Mouse (Mus musculus) embryonic stem cell, embryonic (primary cell): Measurements from ENCODE around the gene Washc1.

ENCODE experiments used
- CTCF ChIA-PET, 4 experiments: fragments of 300-600 bp in 2 of 4; fragments of 350-600 bp in 2 of 4; sonication (Branson Sonifier 250); formaldehyde crosslinking; loops; one replicate each; lab custom pipeline; 2022; ENCODE audit warnings: inconsistent platforms in 2 of 4; lab: Charles Lee
- POLR2A ChIA-PET, 4 experiments: fragments of 300-600 bp in 2 of 4; fragments of 350-600 bp in 2 of 4; sonication (Branson Sonifier 250); formaldehyde crosslinking; loops; one replicate each; lab custom pipeline; 2022; ENCODE audit warnings: antibody characterized with exemption in 4 of 4, inconsistent platforms in 1 of 4; lab: Charles Lee

Washc1 gene

GRCm38 (mm10) chr17:66111402-66111959 is at the start of gene Washc1:
Gene Washc1 (plus strand): TSS chr17:66111545.
- POLR2A ChIA-PET, result interaction anchor here (0.5 to 5.7 kb wide), 29 partner anchors 8 to 375 kb away, joined by 3 to 24 read pairs (median 4); partner anchors contain the start of genes Ndufv2 (in 3 of the 4), Ddx11 (in 2 of the 4) and Ankrd12 (in 1 of the 4)
- CTCF ChIA-PET, result interaction anchor here in 2 of 4 experiments (0.6 to 1.8 kb wide), 6 partner anchors 10 to 377 kb away, joined by 3 to 8 read pairs (median 4); partner anchors contain the start of gene Ndufv2 (in 1 of the 2)

- CTCF ChIA-PET, result no interaction called here
- POLR2A ChIA-PET, result interaction anchor here in 2 of 4 experiments (1.1 to 2.5 kb wide), 2 partner anchors 12 kb away, joined by 3 to 9 read pairs; partner anchors contain the start of gene Ankrd12 (in 2 of the 2)
These were observed 46.2 kb upstream of the Washc1 start for GRCm38 (mm10) chr17:66065115-66065514.

GRCm38 (mm10) chr17:66069036-66069435 is 42.3 kb upstream of the Washc1 start:
- ChIA-PET POLR2A (interaction anchor here in 2 of 4 experiments (0.7 to 2.3 kb wide), 9 partner anchors 8 to 56 kb away, joined by 3 to 16 read pairs (median 3); partner anchors contain the start of genes Ankrd12 (in 2 of the 2) and Ndufv2 (in 1 of the 2)), CTCF (interaction anchor here in 1 of 4 experiments (1.0 kb wide), 1 partner anchor 199 kb away, joined by 4 read pairs; no protein-coding TSS in a partner anchor)

- CTCF ChIA-PET, result interaction anchor here in 1 of 4 experiments (0.6 kb wide), 1 partner anchor 29 kb away, joined by 3 read pairs; no protein-coding TSS in a partner anchor
- POLR2A ChIA-PET, result interaction anchor here in 2 of 4 experiments (0.6 to 1.7 kb wide), 3 partner anchors 18 to 143 kb away, joined by 3 to 4 read pairs (median 4); partner anchors contain the start of gene Washc1 (in 1 of the 2)
These were observed 37.4 kb upstream of the Washc1 start for GRCm38 (mm10) chr17:66073971-66074370.

- POLR2A ChIA-PET, result interaction anchor here in 1 of 4 experiments (1.0 to 2.6 kb wide), 2 partner anchors 9 to 26 kb away, joined by 3 to 25 read pairs; partner anchors contain the start of gene Ndufv2
- CTCF ChIA-PET, result interaction anchor here in 1 of 4 experiments (1.0 kb wide), 1 partner anchor 14 kb away, joined by 4 read pairs; no protein-coding TSS in a partner anchor
These were observed 35.5 kb upstream of the Washc1 start for GRCm38 (mm10) chr17:66075827-66076173.

- ChIA-PET POLR2A (interaction anchor here in 2 of 4 experiments (0.9 to 3.1 kb wide), 22 partner anchors 7 to 463 kb away, joined by 3 to 29 read pairs (median 5); partner anchors contain the start of genes Ndufv2 (in 2 of the 2), Vapa (in 2 of the 2) and Washc1 (in 1 of the 2)), CTCF (interaction anchor here in 1 of 4 experiments (0.5 to 1.0 kb wide), 2 partner anchors 13 to 231 kb away, joined by 3 to 4 read pairs; no protein-coding TSS in a partner anchor)
These were observed 35.0 kb upstream of the Washc1 start for GRCm38 (mm10) chr17:66076174-66076927.

GRCm38 (mm10) chr17:66076934-66077333 is 34.4 kb upstream of the Washc1 start, which contains the start of gene Ankrd12:
Gene Ankrd12 (minus strand): TSS chr17:66077089.
- ChIA-PET CTCF (interaction anchor here in 3 of 4 experiments (0.5 to 1.4 kb wide), 3 partner anchors 30 to 232 kb away, joined by 3 to 4 read pairs (median 4); no protein-coding TSS in a partner anchor), POLR2A (interaction anchor here in 2 of 4 experiments (0.5 to 3.1 kb wide), 39 partner anchors 8 to 463 kb away, joined by 3 to 29 read pairs (median 5); partner anchors contain the start of genes Ndufv2 (in 2 of the 2), Vapa (in 2 of the 2) and Washc1 (in 2 of the 2))

- ChIA-PET POLR2A (interaction anchor here in 2 of 4 experiments (0.5 to 3.1 kb wide), 46 partner anchors 9 to 464 kb away, joined by 3 to 29 read pairs (median 4); partner anchors contain the start of genes Ndufv2 (in 2 of the 2), Vapa (in 2 of the 2) and Washc1 (in 2 of the 2)), CTCF (interaction anchor here (0.5 to 1.5 kb wide), 6 partner anchors 19 to 124 kb away, joined by 3 to 4 read pairs (median 4); no protein-coding TSS in a partner anchor)
These were observed 33.9 kb upstream of the Washc1 start for GRCm38 (mm10) chr17:66077437-66077850.

GRCm38 (mm10) chr17:66084486-66084885 is 26.9 kb upstream of the Washc1 start:
- ChIA-PET POLR2A (interaction anchor here in 2 of 4 experiments (0.6 to 1.5 kb wide), 9 partner anchors 9 to 235 kb away, joined by 3 to 5 read pairs (median 3); partner anchors contain the start of gene Ndufv2 (in 1 of the 2)), CTCF (interaction anchor here (0.6 to 2.1 kb wide), 9 partner anchors 15 to 385 kb away, joined by 3 to 13 read pairs (median 3); partner anchors contain the start of gene Ndufv2 (in 1 of the 4))

- ChIA-PET POLR2A (interaction anchor here in 2 of 4 experiments (0.8 to 1.8 kb wide), 6 partner anchors 8 to 19 kb away, joined by 3 to 6 read pairs (median 4); partner anchors contain the start of gene Ndufv2 (in 1 of the 2)), CTCF (interaction anchor here (0.6 to 2.1 kb wide), 8 partner anchors 14 to 385 kb away, joined by 3 to 13 read pairs (median 3); partner anchors contain the start of gene Ndufv2 (in 1 of the 4))
These were observed 26.3 kb upstream of the Washc1 start for GRCm38 (mm10) chr17:66085038-66085437.

GRCm38 (mm10) chr17:66090251-66090650 is 21.1 kb upstream of the Washc1 start:
- ChIA-PET CTCF (interaction anchor here in 1 of 4 experiments (1.1 kb wide), 1 partner anchor 14 kb away, joined by 4 read pairs; no protein-coding TSS in a partner anchor), POLR2A (interaction anchor here in 3 of 4 experiments (0.9 to 2.7 kb wide), 4 partner anchors 10 to 18 kb away, joined by 4 to 18 read pairs (median 6); partner anchors contain the start of genes Ankrd12 (in 1 of the 3) and Ndufv2 (in 1 of the 3))

GRCm38 (mm10) chr17:66091392-66091791 is 20.0 kb upstream of the Washc1 start:
- POLR2A ChIA-PET, result interaction anchor here (0.6 to 2.7 kb wide), 10 partner anchors 9 to 240 kb away, joined by 3 to 18 read pairs (median 4); partner anchors contain the start of genes Ndufv2 (in 2 of the 4), Ankrd12 (in 1 of the 4) and Washc1 (in 1 of the 4)
- CTCF ChIA-PET, result interaction anchor here in 1 of 4 experiments (0.7 kb wide), 1 partner anchor 205 kb away, joined by 5 read pairs; no protein-coding TSS in a partner anchor

- ChIA-PET CTCF (interaction anchor here in 2 of 4 experiments (0.5 to 1.1 kb wide), 2 partner anchors 15 to 222 kb away, joined by 3 to 4 read pairs; no protein-coding TSS in a partner anchor), POLR2A (interaction anchor here in 2 of 4 experiments (1.5 to 2.7 kb wide), 5 partner anchors 9 to 18 kb away, joined by 4 to 18 read pairs (median 7); partner anchors contain the start of genes Ndufv2 (in 2 of the 2) and Ankrd12 (in 1 of the 2))
These were observed 19.3 kb upstream of the Washc1 start for GRCm38 (mm10) chr17:66092065-66092464.

- CTCF ChIA-PET, result interaction anchor here in 3 of 4 experiments (0.6 to 2.5 kb wide), 4 partner anchors 9 to 223 kb away, joined by 3 to 9 read pairs (median 4); partner anchors contain the start of gene Ndufv2 (in 1 of the 3)
- POLR2A ChIA-PET, result interaction anchor here in 2 of 4 experiments (0.9 to 2.7 kb wide), 7 partner anchors 8 to 22 kb away, joined by 3 to 18 read pairs (median 6); partner anchors contain the start of genes Ankrd12 (in 1 of the 2) and Ndufv2 (in 1 of the 2)
These were observed 18.7 kb upstream of the Washc1 start for GRCm38 (mm10) chr17:66092664-66093063.

GRCm38 (mm10) chr17:66100566-66101379 is 10.6 kb upstream of the Washc1 start:
- ChIA-PET CTCF (interaction anchor here (0.7 to 2.3 kb wide), 14 partner anchors 8 to 347 kb away, joined by 3 to 13 read pairs (median 4); partner anchors contain the start of gene Washc1 (in 1 of the 4)), POLR2A (interaction anchor here (0.6 to 3.7 kb wide), 30 partner anchors 9 to 487 kb away, joined by 3 to 29 read pairs (median 4); partner anchors contain the start of genes Washc1 (in 3 of the 4), Ankrd12 (in 2 of the 4), Ddx11 (in 1 of the 4) and Ralbp1 (in 1 of the 4))
